Mouse (Mus musculus) mouse trophoblast stem cell (cell line): ENCODE data around the gene Coro2b.

ENCODE experiments used
- in situ Hi-C, 2 experiments: fragments of 300-500 bp; cut with MseI, MboI; formaldehyde crosslinking; loops; 2 replicates in 1 of 2; 3 replicates in 1 of 2; pipeline ENCODE4 v1.15.1; 2025

Gene Coro2b

GRCm38 (mm10) chr9:62536655-62537631 lies at the start of gene Coro2b:
Gene Coro2b (minus strand): TSS chr9:62537044.
- in situ Hi-C loops, result no loop called here

GRCm38 (mm10) chr9:62577558-62577957 lies 40.7 kb upstream of the Coro2b start:
- in situ Hi-C loops, result no loop called here

DNA sequence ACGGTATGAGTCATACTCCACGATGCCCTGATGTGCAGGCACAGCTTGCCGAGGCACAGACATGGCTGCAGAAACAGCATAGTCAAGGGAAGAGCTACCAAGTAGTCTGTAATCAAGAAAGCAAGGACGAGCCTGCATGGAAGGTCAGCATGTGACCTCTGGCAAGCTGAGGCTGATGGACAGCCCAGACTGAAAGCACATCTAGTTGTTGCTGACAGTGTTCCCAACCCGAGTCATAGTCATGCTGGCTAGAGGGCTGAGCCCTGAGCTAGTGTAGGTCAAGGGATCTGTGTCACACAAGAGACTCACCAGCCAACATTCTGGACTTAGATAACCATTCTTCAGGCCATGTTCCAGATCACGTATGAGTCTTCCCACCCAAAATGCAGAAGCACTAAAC lies 32.3 kb upstream of the Coro2b start:
- in situ Hi-C loops, result no loop called here

DNA sequence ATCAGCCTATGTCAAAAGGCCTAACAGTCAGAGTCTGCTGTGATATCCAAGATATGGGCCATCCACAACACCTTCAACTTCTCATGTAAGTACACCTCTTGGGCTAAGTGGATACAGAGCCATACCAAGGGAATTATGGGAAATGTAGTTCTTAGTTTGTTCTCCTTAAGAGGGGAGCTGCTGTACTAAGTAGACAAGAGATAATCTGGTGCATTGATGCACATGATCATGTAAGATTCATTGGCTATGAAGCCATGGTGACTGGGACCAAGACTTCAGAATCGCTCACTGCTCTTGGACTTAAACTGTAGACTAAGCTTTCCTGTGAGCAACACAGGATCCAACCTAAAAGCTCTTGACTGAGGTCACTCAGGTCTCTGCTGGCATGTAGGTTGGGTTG lies 31.0 kb upstream of the Coro2b start:
- in situ Hi-C loops, result no loop called here

GRCm38 (mm10) chr9:62562236-62562635 lies 25.4 kb upstream of the Coro2b start:
- in situ Hi-C loops, result no loop called here

DNA sequence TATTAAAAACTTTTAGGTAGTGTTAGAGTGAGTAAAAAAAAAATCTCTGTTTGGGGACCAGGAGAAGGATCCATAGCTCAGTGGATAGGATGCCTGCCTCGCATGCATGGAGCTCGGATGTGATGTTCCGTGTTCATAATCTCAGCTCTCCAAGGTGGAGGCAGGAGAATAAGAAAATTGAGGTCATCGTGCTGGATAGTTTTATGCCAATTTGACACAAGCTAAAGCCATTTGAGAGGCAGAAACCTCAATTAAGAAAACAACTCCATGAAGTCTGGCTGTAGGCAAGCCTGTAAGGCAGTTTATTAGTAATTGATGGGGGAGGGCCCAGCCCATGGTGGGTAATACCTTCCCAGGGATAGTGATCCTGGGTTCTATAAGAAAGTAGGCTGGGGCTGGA lies 23.6 kb upstream of the Coro2b start:
- in situ Hi-C loops, result no loop called here

DNA sequence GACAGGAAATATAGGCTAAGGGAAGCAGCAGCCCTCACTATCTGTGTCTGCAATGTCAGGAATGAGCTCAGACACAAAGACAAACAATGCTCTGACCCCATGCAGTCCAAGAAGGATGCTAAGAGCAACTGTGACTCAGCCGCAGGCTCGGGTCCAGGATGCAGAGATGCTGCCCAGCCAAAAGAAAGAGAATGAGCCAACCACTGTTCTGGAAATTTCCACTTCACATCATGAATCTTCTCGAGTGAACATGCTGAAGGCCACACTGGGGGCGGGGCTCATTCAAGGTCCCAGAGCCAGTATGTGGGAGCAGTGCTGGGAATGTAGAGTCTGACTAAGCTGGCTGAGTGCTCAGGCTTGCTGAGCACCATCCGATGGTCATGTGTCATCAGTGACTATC lies 23.2 kb upstream of the Coro2b start:
- in situ Hi-C loops, result no loop called here

DNA sequence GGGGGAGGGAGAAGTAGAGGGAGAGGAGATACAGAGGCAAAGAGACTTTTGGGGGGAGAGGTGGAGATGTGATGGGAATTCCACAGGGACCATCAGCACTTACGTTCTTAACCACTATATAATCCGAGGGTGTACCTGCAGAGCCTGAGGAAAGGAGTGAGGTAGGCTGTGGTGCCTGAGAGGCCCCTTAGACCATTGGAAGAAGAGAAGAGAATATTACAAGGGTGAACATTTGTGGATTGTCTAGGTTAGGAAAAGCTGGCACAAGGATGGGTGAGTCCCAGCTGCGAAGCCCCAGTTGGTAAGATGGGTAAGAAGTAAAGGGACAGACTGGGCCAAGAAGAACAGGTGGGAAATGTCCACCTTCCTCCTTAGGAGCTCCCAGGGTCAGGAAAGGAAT lies 22.6 kb upstream of the Coro2b start:
- in situ Hi-C loops, result loop anchor here in 1 of 2 experiments (5.0 kb wide), 1 partner anchor 272 kb away; no protein-coding TSS in a partner anchor

- in situ Hi-C loops, result loop anchor here in 1 of 2 experiments (5.0 kb wide), 1 partner anchor 271 kb away; no protein-coding TSS in a partner anchor
Measured at GRCm38 (mm10) chr9:62558058-62558457, 21.2 kb upstream of the Coro2b start.

GRCm38 (mm10) chr9:62556748-62557147 lies 19.9 kb upstream of the Coro2b start:
- in situ Hi-C loops, result loop anchor here in 1 of 2 experiments (5.0 kb wide), 1 partner anchor 269 kb away; no protein-coding TSS in a partner anchor

- in situ Hi-C loops, result loop anchor here in 1 of 2 experiments (5.0 kb wide), 1 partner anchor 268 kb away; no protein-coding TSS in a partner anchor
Measured at GRCm38 (mm10) chr9:62555258-62555856, 18.5 kb upstream of the Coro2b start.

- in situ Hi-C loops, result loop anchor here (5.0 kb wide), 3 partner anchors 77 to 267 kb away; no protein-coding TSS in a partner anchor
Measured at GRCm38 (mm10) chr9:62554606-62555005, 17.8 kb upstream of the Coro2b start.

- in situ Hi-C loops, result loop anchor here (5.0 kb wide), 3 partner anchors 76 to 266 kb away; no protein-coding TSS in a partner anchor
Measured at GRCm38 (mm10) chr9:62553366-62553940, 16.6 kb upstream of the Coro2b start.

- in situ Hi-C loops, result loop anchor here (5.0 kb wide), 3 partner anchors 74 to 264 kb away; no protein-coding TSS in a partner anchor
Measured at GRCm38 (mm10) chr9:62551531-62551930, 14.7 kb upstream of the Coro2b start.

- in situ Hi-C loops, result loop anchor here (5.0 kb wide), 3 partner anchors 73 to 263 kb away; no protein-coding TSS in a partner anchor
Measured at GRCm38 (mm10) chr9:62550661-62551093, 13.8 kb upstream of the Coro2b start.

GRCm38 (mm10) chr9:62549809-62550208 lies 13.0 kb upstream of the Coro2b start:
- in situ Hi-C loops, result loop anchor here (5.0 kb wide), 3 partner anchors 73 to 263 kb away; no protein-coding TSS in a partner anchor

DNA sequence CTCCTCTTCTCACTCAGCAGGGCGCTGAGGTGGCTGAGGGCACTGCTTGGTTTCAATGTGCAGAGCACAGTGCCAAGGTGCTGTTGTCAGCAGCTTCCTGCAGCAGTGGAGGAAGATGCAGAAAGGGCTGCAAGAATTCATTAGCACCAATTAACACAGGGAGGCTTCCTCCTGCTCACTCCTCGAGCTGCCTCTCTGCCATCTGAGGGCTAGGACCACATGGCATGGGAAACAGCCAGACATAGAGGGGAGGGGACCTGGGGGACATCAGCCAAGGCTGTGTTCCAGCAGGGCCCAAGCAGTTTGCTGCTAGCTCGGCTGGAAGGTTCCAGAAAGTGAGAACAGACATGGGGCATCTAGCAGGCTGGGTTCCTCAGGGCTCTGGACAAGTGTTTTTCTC lies 10.6 kb upstream of the Coro2b start:
- in situ Hi-C loops, result no loop called here

DNA sequence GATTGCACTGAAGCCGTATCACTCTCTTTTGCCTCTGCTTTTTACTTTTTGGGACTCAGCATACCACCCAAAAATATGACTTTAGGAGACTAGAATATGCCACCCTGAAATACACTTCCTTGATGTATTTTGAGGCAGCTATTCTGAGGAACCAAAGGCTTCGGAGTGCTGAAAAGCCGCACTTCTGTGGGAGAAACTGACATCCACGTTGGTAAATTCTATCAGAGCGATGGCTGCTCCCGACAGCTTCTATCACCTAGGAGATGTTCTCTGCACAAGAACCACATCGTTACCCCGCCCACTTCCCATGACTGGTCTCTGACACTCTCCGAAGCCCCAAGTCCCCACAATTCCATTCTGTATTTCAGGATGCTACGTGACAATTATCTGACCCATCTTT lies 8.0 kb upstream of the Coro2b start:
- in situ Hi-C loops, result no loop called here

- in situ Hi-C loops, result no loop called here
Measured at GRCm38 (mm10) chr9:62543878-62544277, 7.0 kb upstream of the Coro2b start.

- in situ Hi-C loops, result no loop called here
Measured at GRCm38 (mm10) chr9:62541606-62542005, 4.8 kb upstream of the Coro2b start.

GRCm38 (mm10) chr9:62541182-62541581 lies 4.3 kb upstream of the Coro2b start:
- in situ Hi-C loops, result no loop called here

DNA sequence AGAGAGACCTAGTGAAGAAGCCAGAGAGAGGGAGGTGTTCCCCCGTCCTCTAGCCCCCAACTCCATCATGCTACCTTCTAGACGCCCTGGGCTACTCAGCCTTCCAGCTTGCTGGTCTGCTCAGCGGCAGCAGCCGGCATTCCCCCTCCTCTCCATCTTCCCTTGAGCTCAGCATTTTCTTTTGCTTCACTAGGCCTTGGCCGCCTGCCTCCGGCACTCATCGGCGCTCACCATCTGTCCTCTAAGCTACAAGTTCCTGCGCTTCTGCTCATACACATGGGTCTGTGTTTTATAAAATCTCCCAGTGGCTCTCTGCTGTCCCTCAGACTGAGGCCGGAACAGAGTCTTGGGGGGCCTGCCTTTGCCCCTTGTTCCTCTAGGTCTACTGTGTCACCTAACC lies 3.9 kb upstream of the Coro2b start:
- in situ Hi-C loops, result no loop called here
